Mouse (Mus musculus) stomach, embryonic 14.5 days (tissue): ENCODE measurements around the gene Pcca. TPM values are rescaled to one million over a fixed set of nuclear protein-coding genes. Genes with fewer than 3 reads are reported as not detected.

Source experiments
- ATAC-seq: fragments of 200-750 bp; cut with Nextera tagmentation; 2 replicates; pipeline ENCODE4 v1.8.0; 2017; ENCODE audit warnings: low read depth, moderate TSS enrichment; ENCODE audit not compliant: insufficient number of reproducible peaks, insufficient read depth, low FRiP score
- H3K27ac ChIP-seq: fragments of 300-500 bp; sonication (generic); 2 replicates; pipeline ENCODE4 v1.5.1; 2014; ENCODE audit warnings: mild to moderate bottlenecking, low read length, moderate library complexity, mixed read lengths
- H3K27me3 ChIP-seq: fragments of 300-500 bp; sonication (generic); 2 replicates; pipeline ENCODE4 v1.6.1; 2014; ENCODE audit warnings: low read length, control low read depth, mixed read lengths; ENCODE audit not compliant: control insufficient read depth, insufficient read depth
- H3K36me3 ChIP-seq: fragments of 300-500 bp; sonication (generic); 2 replicates; pipeline ENCODE4 v1.6.1; 2014; ENCODE audit warnings: mild to moderate bottlenecking, control low read depth, low read length, moderate library complexity, mixed read lengths; ENCODE audit not compliant: control insufficient read depth, insufficient read depth
- H3K4me1 ChIP-seq: fragments of 300-500 bp; sonication (generic); 2 replicates; pipeline ENCODE4 v1.6.1; 2014; ENCODE audit warnings: low read length, control low read depth, mixed read lengths; ENCODE audit not compliant: control insufficient read depth, insufficient read depth
- H3K4me2 ChIP-seq: fragments of 300-500 bp; sonication (generic); replicated peaks from 2 replicates; pipeline ENCODE4 v1.6.1; 2014; ENCODE audit warnings: low read depth, low read length, control low read depth
- H3K4me3 ChIP-seq: fragments of 300-500 bp; sonication (generic); 2 replicates; pipeline ENCODE4 v1.5.1; 2014; ENCODE audit warnings: low read depth, low read length, control low read depth
- H3K9ac ChIP-seq: fragments of 300-500 bp; sonication (generic); replicated peaks from 2 replicates; pipeline ENCODE4 v1.6.1; 2014; ENCODE audit warnings: low read depth, mild to moderate bottlenecking, control low read depth, low read length, moderate library complexity, mixed read lengths
- H3K9me3 ChIP-seq: fragments of 300-500 bp; sonication (generic); 2 replicates; pipeline ENCODE4 v1.6.1; 2016; ENCODE audit warnings: low read depth, low read length, control low read depth; ENCODE audit not compliant: control insufficient read depth
- WGBS: fragments of 180-500 bp; shearing (Covaris S2); extraction: QIAGEN DNeasy Blood & Tissue Kit; methylation state at CpG from one replicate; pipeline ENCODE4 v1.1.7; 2014; 5-methylcytosine and 5-hydroxymethylcytosine counted together
- polyA plus RNA-seq: library from polyadenylated mRNA; unstranded; fragments of >200 nt; fragmentation: Nextera tagmentation; extraction: Ambion mirVana; gene quantifications from 2 replicates; pipeline ENCODE4 v1.2.1, GENCODE M21; 2014

The Pcca gene
- polyA plus RNA-seq, 1 experiment from 2014 or later, result 18.7 TPM

- ATAC-seq, result no peak
Observed at GRCm38 (mm10) chr14:122901715-122902114, 367.6 kb downstream of the Pcca start.

GRCm38 (mm10) chr14:122902136-122902535 lies 368.0 kb downstream of the Pcca start:
- H3K27me3 ChIP-seq, result no peaks in the 10 kb centered on the region
- no peak overlapping the region for H3K9ac ChIP-seq
- peaks cover 4% of the 10 kb centered on the region for H3K4me1 ChIP-seq
- 59% methylated on average over 2 of the region's 2 CpGs for WGBS
- H3K27ac ChIP-seq, result no peak overlapping the region
- H3K36me3 ChIP-seq, result no peaks in the 10 kb centered on the region; the same call in 1 of the 2 replicates
- no peak for ATAC-seq
- H3K4me3 ChIP-seq, result no peak overlapping the region
- H3K4me2 ChIP-seq, result no peak overlapping the region
- peaks cover 3% of the 10 kb centered on the region; the same call in 1 of the 2 replicates for H3K9me3 ChIP-seq

More at GRCm38 (mm10) chr14:122901715-122902114, 367.6 kb downstream of the Pcca start:
- Histone ChIP-seq H3K27ac (no peak overlapping the region), H3K9ac (no peak overlapping the region), H3K9me3 (no peaks in the 10 kb centered on the region), H3K4me2 (no peak overlapping the region), H3K27me3 (no peaks in the 10 kb centered on the region), H3K4me1 (peaks cover 4% of the 10 kb centered on the region), H3K4me3 (no peak overlapping the region), H3K36me3 (no peaks in the 10 kb centered on the region; the same call in 1 of the 2 replicates)
- 86% methylated on average over 2 of the region's 2 CpGs for WGBS

GRCm38 (mm10) chr14:122902884-122903283 lies 368.8 kb downstream of the Pcca start:
- H3K27ac ChIP-seq, result no peak overlapping the region
- H3K36me3 ChIP-seq, result no peaks in the 10 kb centered on the region; the same call in 1 of the 2 replicates
- H3K4me2 ChIP-seq, result no peak overlapping the region
- H3K9ac ChIP-seq, result no peak overlapping the region
- peaks cover 3% of the 10 kb centered on the region; the same call in 1 of the 2 replicates for H3K9me3 ChIP-seq
- ATAC-seq, result peak; percentile 71; the same call in 1 of the 2 replicates
- no peak overlapping the region for H3K4me3 ChIP-seq
- no peaks in the 10 kb centered on the region for H3K27me3 ChIP-seq
- 72% methylated on average over 4 of the region's 4 CpGs for WGBS
- H3K4me1 ChIP-seq, result peaks cover 4% of the 10 kb centered on the region

GRCm38 (mm10) chr14:122903923-122904351 lies 369.8 kb downstream of the Pcca start:
- ATAC-seq, result no peak
- peaks cover 4% of the 10 kb centered on the region for H3K4me1 ChIP-seq

GRCm38 (mm10) chr14:122905007-122905406 lies 370.9 kb downstream of the Pcca start:
- peaks cover 4% of the 10 kb centered on the region for H3K4me1 ChIP-seq
- WGBS, result 86% methylated on average over 1 of the region's 1 CpGs

More at GRCm38 (mm10) chr14:122903923-122904351, 369.8 kb downstream of the Pcca start:
- H3K27ac ChIP-seq, result no peak overlapping the region
- no peak overlapping the region for H3K9ac ChIP-seq
- H3K9me3 ChIP-seq, result peaks cover 3% of the 10 kb centered on the region; the same call in 1 of the 2 replicates
- H3K27me3 ChIP-seq, result no peaks in the 10 kb centered on the region
- H3K4me3 ChIP-seq, result no peak overlapping the region
- no peaks in the 10 kb centered on the region; the same call in 1 of the 2 replicates for H3K36me3 ChIP-seq
- H3K4me2 ChIP-seq, result no peak overlapping the region
- WGBS, result 49% methylated on average over 2 of the region's 2 CpGs

GRCm38 (mm10) chr14:122908075-122908474 lies 374.0 kb downstream of the Pcca start:
- H3K4me2 ChIP-seq, result no peak overlapping the region
- 91% methylated on average over 4 of the region's 4 CpGs for WGBS
- no peaks in the 10 kb centered on the region for H3K36me3 ChIP-seq
- no peak overlapping the region for H3K9ac ChIP-seq
- peaks cover 3% of the 10 kb centered on the region; the same call in 1 of the 2 replicates for H3K9me3 ChIP-seq
- no peak overlapping the region for H3K4me3 ChIP-seq
- ATAC-seq, result no peak
- H3K27me3 ChIP-seq, result no peaks in the 10 kb centered on the region
- no peaks in the 10 kb centered on the region for H3K4me1 ChIP-seq
- H3K27ac ChIP-seq, result no peak overlapping the region

More at GRCm38 (mm10) chr14:122905007-122905406, 370.9 kb downstream of the Pcca start:
- no peak for ATAC-seq
- H3K4me3 ChIP-seq, result no peak overlapping the region
- H3K27ac ChIP-seq, result no peak overlapping the region
- H3K4me2 ChIP-seq, result no peak overlapping the region
- no peaks in the 10 kb centered on the region; the same call in 1 of the 2 replicates for H3K36me3 ChIP-seq
- H3K9me3 ChIP-seq, result peaks cover 3% of the 10 kb centered on the region; the same call in 1 of the 2 replicates
- H3K27me3 ChIP-seq, result no peaks in the 10 kb centered on the region
- H3K9ac ChIP-seq, result no peak overlapping the region

GRCm38 (mm10) chr14:122909368-122910091 lies 375.4 kb downstream of the Pcca start:
- Histone ChIP-seq H3K27me3 (no peaks in the 10 kb centered on the region), H3K36me3 (no peaks in the 10 kb centered on the region), H3K9ac (no peak overlapping the region), H3K4me1 (no peaks in the 10 kb centered on the region), H3K27ac (no peak overlapping the region), H3K4me3 (no peak overlapping the region), H3K4me2 (no peak overlapping the region), H3K9me3 (peaks cover 3% of the 10 kb centered on the region; the same call in 1 of the 2 replicates)
- ATAC-seq, result no peak
- 59% methylated on average over 5 of the region's 5 CpGs for WGBS

- no peaks in the 10 kb centered on the region for H3K4me1 ChIP-seq
- no peak for ATAC-seq
- H3K27ac ChIP-seq, result no peak overlapping the region
- no peak overlapping the region for H3K4me2 ChIP-seq
- no peaks in the 10 kb centered on the region for H3K27me3 ChIP-seq
- no peaks in the 10 kb centered on the region for H3K36me3 ChIP-seq
- H3K4me3 ChIP-seq, result no peak overlapping the region
- no peak overlapping the region for H3K9ac ChIP-seq
- H3K9me3 ChIP-seq, result peaks cover 3% of the 10 kb centered on the region; the same call in 1 of the 2 replicates
Observed at GRCm38 (mm10) chr14:122911265-122911664, 377.1 kb downstream of the Pcca start.
